Mouse (Mus musculus) macrophage (primary cell): ENCODE results near the gene Baiap2. TPM values are rescaled to one million over a fixed set of nuclear protein-coding genes. Genes with fewer than 3 reads are reported as not detected.

Source experiments
- H3K27ac ChIP-seq: fragments of 350-480 bp; formaldehyde crosslinking; 2 replicates; pipeline ENCODE4 v1.9.0; 2021
- H3K36me3 ChIP-seq: fragments of 350-480 bp; formaldehyde crosslinking; 2 replicates; pipeline ENCODE4 v1.9.0; 2021; ENCODE audit errors: inconsistent target
- H3K4me3 ChIP-seq: fragments of 350-480 bp; formaldehyde crosslinking; 2 replicates; pipeline ENCODE4 v1.9.0; 2021; ENCODE audit errors: inconsistent target
- H3K79me2 ChIP-seq: fragments of 350-480 bp; formaldehyde crosslinking; 2 replicates; pipeline ENCODE4 v1.9.0; 2021; ENCODE audit errors: inconsistent target
- WGBS: methylation state at CpG from one replicate; pipeline ENCODE4 v1.1.7; 2026; ENCODE audit warnings: inconsistent platforms; ENCODE audit not compliant: missing documents; 5-methylcytosine and 5-hydroxymethylcytosine counted together
- polyA plus RNA-seq: library from polyadenylated mRNA; stranded (reverse); fragments of 250-400 nt; gene quantifications from 3 replicates; pipeline ENCODE4 v1.2.4, GENCODE M21; 2018; ENCODE audit warnings: inconsistent platforms

Gene Baiap2
- polyA plus RNA-seq, 1 experiment from 2014 or later: 20.6 TPM

DNA sequence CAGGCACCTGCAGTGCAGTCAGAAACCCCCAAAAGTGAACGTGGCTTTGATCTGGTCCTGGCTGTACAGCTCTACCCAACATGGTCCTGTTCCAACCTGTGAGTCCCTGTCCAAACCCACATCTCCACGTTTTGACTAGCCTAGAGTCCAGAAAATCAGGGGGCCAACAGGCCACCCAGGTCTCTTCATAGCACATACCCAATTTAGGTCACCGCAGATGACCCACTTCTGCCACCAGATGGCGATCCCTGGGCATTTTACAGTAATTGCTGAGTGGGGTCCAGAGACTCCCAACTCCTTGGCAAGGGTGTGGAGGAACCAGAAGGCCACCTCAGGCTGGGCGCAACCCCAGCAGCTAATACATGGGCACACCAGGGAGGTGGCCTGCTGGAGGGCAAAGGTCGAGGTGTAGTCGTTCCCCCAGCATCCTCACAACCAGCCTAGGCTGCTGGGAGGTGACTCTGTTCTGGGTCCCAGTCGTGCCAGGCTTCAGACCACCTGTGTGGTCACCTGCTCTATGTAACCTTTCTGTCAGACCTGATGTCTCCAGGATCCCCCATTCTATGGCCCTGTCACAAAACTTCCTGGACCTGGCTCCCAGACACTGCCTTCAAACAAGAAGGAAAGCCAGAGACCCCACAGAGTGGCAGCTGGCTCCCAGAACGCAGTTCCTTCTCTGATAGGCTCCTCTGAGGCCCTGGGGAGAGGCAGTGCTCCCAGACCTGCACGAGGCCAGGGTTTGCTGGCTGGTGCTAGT, 87.8 kb downstream of the Baiap2 start:
- Histone ChIP-seq H3K27ac (no peak overlapping the region), H3K36me3 (no peaks in the 10 kb centered on the region), H3K4me3 (no peak overlapping the region), H3K79me2 (peaks cover 19% of the 10 kb centered on the region; the same call in 1 of the 2 replicates)
- WGBS: 52% methylated on average over 10 of the region's 10 CpGs

DNA sequence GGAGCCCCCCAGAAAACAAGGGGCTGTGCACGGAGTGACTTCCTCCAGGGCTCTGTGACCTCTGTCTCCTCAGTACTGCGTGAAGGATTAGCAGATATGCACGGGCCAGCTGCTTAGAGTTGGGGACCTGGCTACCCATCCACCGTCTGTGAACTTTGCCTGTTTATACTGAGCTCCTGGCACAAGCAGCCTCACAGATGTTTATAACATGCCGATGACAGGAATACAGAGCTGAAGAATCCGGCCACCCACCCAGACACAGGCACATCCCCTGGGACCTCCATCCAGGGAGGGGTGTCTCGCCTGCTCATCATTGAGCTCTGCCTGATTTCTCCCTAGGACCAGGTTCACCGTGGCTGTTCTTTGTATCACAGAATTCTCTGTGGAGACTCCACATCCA, 89.5 kb downstream of the Baiap2 start:
- no peaks in the 10 kb centered on the region for H3K36me3 ChIP-seq
- no peak overlapping the region for H3K27ac ChIP-seq
- WGBS: 90% methylated on average over 8 of the region's 8 CpGs
- peaks cover 36% of the 10 kb centered on the region; the same call in 1 of the 2 replicates for H3K79me2 ChIP-seq
- no peak overlapping the region for H3K4me3 ChIP-seq

DNA sequence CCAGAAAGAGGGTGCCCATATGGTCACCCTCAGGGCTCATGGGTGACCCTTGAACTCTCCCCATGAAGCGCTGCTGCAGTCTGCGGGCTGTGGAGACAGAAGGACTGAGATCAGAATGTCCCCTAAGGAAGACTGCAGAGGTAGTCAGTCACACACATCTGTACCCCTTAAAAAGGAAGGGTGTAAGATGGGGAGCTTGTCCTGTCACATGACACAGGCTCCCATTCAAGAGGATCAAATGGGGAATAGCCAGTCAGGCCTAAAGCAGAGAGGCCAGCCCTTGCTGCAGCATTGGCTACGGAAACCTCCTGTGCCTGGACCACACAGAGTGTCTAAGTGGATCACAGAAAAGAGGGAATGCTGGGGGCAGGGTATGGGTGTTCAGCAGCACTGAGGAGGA, 90.9 kb downstream of the Baiap2 start:
- H3K27ac ChIP-seq: peak overlapping the region; percentile 72
- WGBS: 91% methylated on average over 3 of the region's 3 CpGs

DNA sequence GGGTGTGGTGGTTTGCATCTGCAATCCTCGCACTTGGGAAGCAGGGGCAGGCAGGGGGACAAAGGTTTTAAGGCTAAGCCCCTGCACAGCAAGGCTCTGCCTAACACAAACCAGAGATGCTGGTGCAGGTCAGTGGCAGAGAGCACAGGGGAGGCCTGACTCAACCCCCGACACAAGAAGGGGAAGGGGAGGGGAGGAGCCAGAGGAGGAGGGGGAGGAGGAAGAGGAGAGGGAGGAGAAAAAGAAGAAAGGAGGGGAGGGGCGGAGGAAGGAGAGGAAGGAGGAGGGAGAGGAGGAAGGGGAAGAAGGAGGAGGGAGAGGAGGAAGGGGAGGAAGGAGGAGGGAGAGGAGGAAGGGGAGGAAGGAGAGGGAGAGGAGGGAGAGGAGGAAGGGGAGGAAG, 91.7 kb downstream of the Baiap2 start:
- H3K4me3 ChIP-seq: no peak overlapping the region
- peak overlapping the region; percentile 72 for H3K27ac ChIP-seq
- WGBS: 29% methylated on average over 1 of the region's 3 CpGs
- no peaks in the 10 kb centered on the region for H3K36me3 ChIP-seq
- peaks cover 58% of the 10 kb centered on the region for H3K79me2 ChIP-seq

More for the DNA sequence above, 90.9 kb downstream of the Baiap2 start:
- Histone ChIP-seq H3K79me2 (peaks cover 50% of the 10 kb centered on the region), H3K36me3 (no peaks in the 10 kb centered on the region), H3K4me3 (no peak overlapping the region)

DNA sequence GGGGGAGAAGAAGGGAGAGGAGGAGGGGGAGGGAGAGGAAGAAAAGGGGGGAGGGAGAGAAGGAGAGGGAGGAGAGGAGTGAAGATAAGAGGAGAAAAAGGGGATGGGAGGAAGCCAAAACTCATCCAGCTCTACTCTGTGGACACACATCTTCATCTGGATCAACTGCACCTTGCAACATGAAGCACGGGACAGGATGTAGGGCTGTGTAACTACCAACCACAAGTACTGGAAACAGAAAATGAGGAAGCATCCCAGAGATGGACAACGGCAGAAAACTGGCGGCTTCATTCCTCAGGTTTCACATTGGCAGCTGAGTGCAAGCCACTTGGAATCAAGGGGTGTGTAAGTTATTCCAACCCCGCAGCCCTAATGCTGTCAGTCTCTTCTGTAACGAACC, 92.2 kb downstream of the Baiap2 start:
- no peaks in the 10 kb centered on the region for H3K36me3 ChIP-seq
- no peak overlapping the region for H3K4me3 ChIP-seq
- H3K79me2 ChIP-seq: peaks cover 63% of the 10 kb centered on the region
- H3K27ac ChIP-seq: peak overlapping the region; percentile 72
- WGBS: 5% methylated on average over 5 of the region's 5 CpGs

DNA sequence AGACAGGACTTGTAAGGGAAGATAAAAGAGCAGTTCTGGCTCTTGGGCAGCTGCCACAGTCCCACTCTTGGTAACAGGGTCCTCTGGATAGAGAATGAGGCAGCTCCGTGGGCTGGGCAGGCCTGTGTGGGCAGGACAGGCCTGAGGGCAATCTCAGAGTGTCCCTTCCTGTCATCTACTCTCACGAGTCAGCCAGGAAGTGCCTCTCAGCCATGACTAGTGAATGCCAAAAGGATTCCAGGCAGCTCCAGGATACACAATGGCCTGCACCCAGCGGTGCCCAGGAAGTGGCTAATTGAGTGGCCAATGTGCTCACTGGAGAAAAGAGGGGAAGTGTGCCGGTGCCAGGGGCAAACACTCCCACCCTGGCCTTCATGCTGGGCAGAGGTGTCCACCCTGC, 97.0 kb downstream of the Baiap2 start:
- H3K36me3 ChIP-seq: no peaks in the 10 kb centered on the region
- H3K4me3 ChIP-seq: peak overlapping the region; percentile 74; the same call in 1 of the 2 replicates
- WGBS: 6% methylated on average over 4 of the region's 4 CpGs
- H3K27ac ChIP-seq: peak overlapping the region; percentile 99
- H3K79me2 ChIP-seq: peaks cover 57% of the 10 kb centered on the region

DNA sequence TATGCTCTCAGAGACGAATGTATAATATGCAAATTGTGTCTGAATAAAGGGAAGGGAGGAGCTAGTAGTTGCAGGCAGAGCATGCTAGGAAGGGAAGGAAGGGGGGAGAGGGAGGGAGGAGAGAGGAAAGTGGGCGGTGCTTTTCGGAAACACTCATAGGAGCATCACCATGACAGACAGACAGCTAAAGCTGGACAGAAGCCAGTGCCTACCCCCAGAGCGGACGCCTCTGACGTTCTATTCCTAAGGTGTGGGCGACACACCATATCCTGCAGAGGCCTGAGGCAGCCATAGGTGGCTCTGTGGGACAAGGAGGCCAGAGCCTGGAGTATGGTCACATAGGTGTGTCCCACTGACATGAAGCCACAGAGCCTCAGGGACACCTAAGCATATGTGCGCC, 97.9 kb downstream of the Baiap2 start:
- Histone ChIP-seq H3K27ac (peak overlapping the region; percentile 99), H3K79me2 (peaks cover 53% of the 10 kb centered on the region), H3K4me3 (peak overlapping the region; percentile 74), H3K36me3 (no peaks in the 10 kb centered on the region)
- WGBS: 8% methylated on average over 8 of the region's 8 CpGs

DNA sequence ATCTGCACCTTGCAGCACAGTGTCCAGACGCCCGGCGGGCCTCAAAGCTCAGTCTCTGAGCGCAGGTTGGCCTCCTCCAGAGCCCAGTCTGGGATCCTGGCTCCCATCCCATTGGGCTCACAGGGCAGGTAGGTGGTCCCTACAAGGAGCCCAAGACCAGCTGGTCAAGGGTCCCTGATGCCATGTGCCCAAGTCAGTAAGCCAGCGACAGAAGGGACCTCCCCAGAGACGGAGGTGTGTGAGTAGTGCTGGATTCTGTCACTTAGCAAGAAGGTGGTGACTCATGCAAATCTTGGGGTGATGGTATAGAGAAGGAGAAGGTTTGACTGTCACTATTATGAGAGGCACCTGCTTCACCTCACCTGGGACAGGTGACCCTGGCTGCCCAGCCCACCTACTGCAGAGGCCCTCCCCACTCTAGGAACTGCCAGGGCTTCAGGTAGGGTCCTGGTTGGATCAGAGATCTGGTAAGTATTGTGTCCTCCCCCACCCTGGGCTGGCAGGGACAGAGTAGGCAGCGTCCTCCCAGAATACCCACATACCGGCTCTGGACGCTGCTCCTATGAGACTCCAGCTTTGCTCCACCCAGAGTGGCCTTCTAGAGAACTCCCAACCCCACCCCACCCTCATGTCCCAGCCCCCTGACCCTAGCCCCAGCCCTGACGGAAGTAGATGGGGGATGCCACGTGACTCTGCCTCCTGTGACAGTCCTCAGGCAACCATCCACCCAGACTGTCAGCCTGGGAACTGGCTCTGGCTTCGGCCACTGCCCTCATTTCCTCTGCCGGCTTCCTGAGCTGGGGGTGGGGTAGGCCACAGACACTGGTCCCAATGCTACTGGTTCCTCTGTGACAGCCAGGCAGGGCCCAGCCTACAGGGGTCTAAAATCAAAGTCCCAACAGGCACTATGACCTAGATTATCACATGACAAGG, 98.9 kb downstream of the Baiap2 start:
- 34% methylated on average over 12 of the region's 13 CpGs for WGBS
- H3K79me2 ChIP-seq: peaks cover 43% of the 10 kb centered on the region
- H3K27ac ChIP-seq: peak overlapping the region; percentile 99
- no peaks in the 10 kb centered on the region for H3K36me3 ChIP-seq
- peak overlapping the region; percentile 74 for H3K4me3 ChIP-seq

DNA sequence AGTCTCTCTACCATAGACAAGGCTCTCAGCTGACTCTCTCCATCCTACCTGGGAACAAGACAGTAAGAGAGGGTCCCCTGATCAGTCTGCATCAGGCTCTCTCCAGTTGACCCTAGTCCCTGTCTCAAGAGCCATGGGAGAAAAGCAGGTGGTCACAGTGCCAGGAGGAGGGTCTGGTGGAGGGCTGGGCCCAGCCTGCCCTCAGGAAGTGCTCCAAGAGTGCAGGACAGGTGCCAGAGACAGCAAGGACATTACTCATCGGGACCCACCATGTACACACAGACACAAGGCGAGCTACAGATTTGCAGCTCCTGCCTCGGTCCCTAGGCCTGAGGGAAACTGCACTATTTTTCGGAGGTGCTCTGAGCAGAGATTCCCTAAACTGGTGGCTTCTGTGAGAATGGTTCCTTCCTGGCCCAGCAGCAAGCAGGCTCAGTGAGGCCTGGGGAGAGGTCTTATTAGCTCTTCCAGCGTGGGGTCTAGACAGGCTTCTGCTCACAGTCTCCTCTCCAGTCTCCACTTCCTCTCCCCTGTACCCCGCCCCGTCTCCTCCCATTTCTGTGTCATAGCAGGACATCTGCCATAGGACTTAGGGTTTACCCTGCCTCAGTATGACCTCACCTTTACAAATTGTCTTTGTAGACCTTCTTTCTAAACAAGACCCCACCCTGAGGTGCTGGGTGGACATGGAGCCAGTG, 99.7 kb downstream of the Baiap2 start:
- H3K27ac ChIP-seq: peak overlapping the region; percentile 99

DNA sequence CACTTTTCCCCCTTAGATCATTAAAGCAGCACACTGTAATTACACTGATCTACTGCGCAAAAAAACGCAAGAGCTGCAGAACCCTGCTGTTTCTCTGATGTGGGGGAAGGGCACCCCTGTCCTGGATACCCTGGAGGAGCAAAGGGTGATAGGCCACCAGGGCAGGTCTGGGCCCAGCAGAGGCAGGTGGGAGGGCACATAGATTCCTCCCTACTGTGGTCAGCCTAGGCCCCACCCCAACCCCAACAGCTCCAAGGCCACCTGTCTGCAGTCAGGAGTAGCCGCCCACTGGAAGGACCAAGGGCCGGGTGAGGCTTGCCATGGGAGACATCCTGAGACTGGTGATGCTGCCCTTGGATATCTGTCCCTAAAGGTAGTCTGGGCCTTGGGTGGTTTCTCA, 102.8 kb downstream of the Baiap2 start:
- H3K4me3 ChIP-seq: no peak overlapping the region
- H3K79me2 ChIP-seq: peaks cover 9% of the 10 kb centered on the region; the same call in 1 of the 2 replicates
- no peaks in the 10 kb centered on the region for H3K36me3 ChIP-seq
- 83% methylated on average over 4 of the region's 4 CpGs for WGBS
- no peak overlapping the region for H3K27ac ChIP-seq

More for the DNA sequence above, 99.7 kb downstream of the Baiap2 start:
- WGBS: 20% methylated on average over 7 of the region's 7 CpGs
- Histone ChIP-seq H3K36me3 (no peaks in the 10 kb centered on the region), H3K79me2 (peaks cover 35% of the 10 kb centered on the region), H3K4me3 (no peak overlapping the region)

DNA sequence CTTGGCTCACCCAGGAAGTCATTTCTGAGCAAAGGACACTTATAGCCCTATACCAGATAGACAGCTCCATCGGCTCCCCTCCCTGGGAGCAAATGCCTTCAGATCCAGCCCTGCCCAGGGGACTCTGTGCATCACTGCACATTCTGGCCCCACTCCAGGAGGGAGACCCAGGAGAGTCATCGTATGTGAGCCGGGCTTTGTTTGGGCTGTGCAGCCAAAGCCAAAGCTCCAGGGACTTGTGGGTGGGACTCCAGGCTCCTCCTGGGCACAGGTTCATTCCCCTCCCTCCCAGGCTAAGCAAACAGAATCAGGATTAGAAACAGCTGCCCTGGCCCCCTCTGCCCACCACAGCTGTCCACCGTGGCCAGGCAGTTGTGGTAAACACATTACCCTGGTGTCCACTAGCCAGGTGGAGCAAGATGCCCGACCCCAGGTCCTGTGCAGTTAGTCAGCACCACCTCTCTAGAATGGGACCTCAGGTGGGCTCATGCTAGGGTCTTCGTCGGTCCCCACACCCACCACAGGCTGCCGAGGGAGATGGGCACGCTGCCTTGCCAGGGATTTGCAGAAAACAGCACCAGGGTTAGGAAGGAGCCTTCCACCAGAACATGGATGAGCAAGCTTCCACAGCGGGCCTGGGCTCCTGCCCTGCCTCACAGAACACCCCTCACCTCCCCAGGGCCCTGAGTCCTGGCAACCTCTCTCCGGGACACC, 103.4 kb downstream of the Baiap2 start:
- Histone ChIP-seq H3K27ac (no peak overlapping the region), H3K79me2 (peaks cover 5% of the 10 kb centered on the region; the same call in 1 of the 2 replicates), H3K36me3 (no peaks in the 10 kb centered on the region), H3K4me3 (no peak overlapping the region)
- WGBS: 91% methylated on average over 10 of the region's 11 CpGs

DNA sequence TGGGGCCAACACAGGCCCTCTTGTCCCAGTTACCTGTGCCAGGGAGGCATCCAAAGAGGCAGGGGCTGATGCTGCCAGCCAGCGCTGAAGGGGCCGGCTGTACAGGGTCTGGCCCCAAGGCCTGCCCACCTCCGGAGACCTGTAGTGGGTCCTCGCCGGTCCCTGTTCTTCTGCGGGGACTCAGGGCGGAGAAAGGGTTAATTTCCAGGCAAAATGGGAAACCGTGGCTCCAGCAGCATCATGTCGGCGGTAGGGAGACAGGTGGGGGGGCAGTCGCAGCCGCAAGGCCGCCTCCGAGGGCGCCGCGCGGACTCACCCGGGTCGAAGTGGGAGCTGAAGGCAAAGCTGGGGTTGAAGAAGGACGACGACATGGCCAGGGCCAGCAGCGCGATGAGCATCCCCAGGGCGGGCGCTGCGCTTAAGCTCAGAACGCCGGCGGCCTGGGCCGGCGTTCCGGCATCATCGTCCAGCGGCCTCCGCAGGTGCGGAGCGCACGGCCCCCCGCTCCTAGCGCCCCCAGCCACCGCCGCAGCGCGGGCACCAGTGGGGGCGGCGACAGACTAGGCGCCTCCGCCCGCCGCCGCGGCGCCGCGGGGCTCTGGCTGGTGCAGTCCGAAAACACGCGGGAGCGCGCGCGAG, 104.1 kb downstream of the Baiap2 start, which contains the start of gene Aatk:
Gene Aatk (minus strand): TSS at position 615 of the 639 bp plus-strand sequence.
- Histone ChIP-seq H3K27ac (no peak within 1 kb of the TSS), H3K79me2 (no peaks in the 10 kb centered on the region), H3K4me3 (no peak within 1 kb of the TSS), H3K36me3 (no peaks in the 10 kb centered on the region)
- 24% methylated on average over 31 of the region's 63 CpGs for WGBS

DNA sequence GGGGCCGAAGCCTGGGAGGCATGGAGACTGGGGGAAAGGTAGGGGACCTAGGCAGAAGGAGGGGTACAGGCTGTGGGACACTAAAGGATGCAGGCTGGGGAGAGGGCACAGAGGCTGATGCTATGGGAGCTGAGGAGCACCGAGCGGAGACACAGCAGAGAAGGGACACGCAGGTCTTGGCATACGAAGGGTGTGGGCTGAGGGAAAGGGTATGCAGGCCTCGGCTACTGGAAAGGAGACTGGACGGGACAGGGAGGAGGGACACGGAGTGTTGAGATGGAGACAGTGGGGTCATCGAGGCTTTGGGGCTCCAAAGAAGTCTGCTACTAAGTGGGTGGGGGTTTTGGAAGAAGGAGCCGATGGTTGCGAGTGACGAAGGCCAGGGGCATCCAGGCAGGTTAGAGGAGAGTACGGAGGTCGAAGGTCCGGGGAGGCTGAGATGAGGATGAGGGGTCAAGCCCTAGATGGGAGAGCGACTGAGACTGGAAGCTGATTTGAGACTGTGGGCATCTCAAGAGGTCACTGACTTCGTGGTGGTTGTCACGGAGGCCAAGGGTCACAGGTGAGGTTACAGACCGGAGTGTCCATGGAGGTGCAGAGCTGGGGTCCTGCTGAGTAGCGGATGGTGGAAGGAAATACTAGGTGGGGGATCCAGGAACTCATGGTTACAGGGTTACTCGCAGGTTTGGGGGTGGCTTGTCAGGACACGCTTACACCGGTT, 105.1 kb downstream of the Baiap2 start:
- H3K79me2 ChIP-seq: no peaks in the 10 kb centered on the region
- no peak overlapping the region for H3K4me3 ChIP-seq
- H3K36me3 ChIP-seq: no peaks in the 10 kb centered on the region
- 34% methylated on average over 23 of the region's 23 CpGs for WGBS
- H3K27ac ChIP-seq: no peak overlapping the region
